Mouse (Mus musculus) small intestine, adult 2 months (tissue): Measurements from ENCODE around the gene Tbc1d17.

Experiments used
- CTCF ChIP-seq: fragments of 200-500 bp; IDR thresholded peaks from 2 replicates; pipeline ENCODE4 v1.5.1; 2012; ENCODE audit warnings: low read depth, mild to moderate bottlenecking, control low read depth, inconsistent platforms, low read length, moderate library complexity, mixed read lengths; ENCODE audit not compliant: insufficient replicate concordance, insufficient read length; ENCODE audit errors: extremely low read depth
- POLR2A ChIP-seq: fragments of 200-500 bp; IDR thresholded peaks from 2 replicates; pipeline ENCODE4 v1.6.1; 2012; ENCODE audit warnings: low read depth, mild to moderate bottlenecking, control low read depth, inconsistent platforms, low read length, moderate library complexity

DNA sequence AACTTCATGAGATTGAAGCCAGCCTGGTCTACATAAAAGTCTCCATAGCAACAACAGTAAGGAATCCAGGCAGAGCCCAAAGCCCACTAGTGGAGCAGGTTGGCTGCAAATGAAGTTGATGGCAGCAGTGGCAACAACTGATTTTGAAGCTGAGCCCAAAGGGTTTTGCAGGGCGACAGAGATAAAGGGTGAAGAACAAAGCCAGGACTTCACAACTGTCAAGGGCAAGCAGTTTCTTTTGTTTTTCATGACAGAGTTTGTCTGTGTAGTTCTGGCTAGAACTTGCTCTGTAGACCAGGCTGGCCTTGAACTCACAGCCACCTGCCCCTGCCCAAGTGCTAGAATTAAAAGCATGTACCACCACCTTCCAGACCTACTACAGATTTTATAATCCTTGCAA, 22.3 kb upstream of the Tbc1d17 start:
- TF ChIP-seq CTCF = no peak
- TF ChIP-seq POLR2A = no peak
